Mouse (Mus musculus) lung, postnatal 0 days (tissue): ENCODE results near the gene Rtcb. TPM values are rescaled to one million over a fixed set of nuclear protein-coding genes. Genes with fewer than 3 reads are reported as not detected.

Source experiments
- ATAC-seq: fragments of 200-750 bp; cut with Nextera tagmentation; 2 replicates; pipeline ENCODE4 v1.8.0; 2017; ENCODE audit warnings: moderate library complexity
- DNase-seq: peaks from one replicate; pipeline ENCODE4 v3.0.0-alpha.2; 2016; ENCODE audit warnings: low spot score
- H3K27ac ChIP-seq: fragments of 300-500 bp; sonication (generic); 2 replicates; pipeline ENCODE4 v1.5.1; 2014; ENCODE audit warnings: antibody characterized with exemption, mild to moderate bottlenecking, low read length, mixed read lengths
- H3K27me3 ChIP-seq: fragments of 300-500 bp; sonication (generic); replicated peaks from 2 replicates; pipeline ENCODE4 v1.6.1; 2014; ENCODE audit warnings: low read length, mixed read lengths; ENCODE audit not compliant: insufficient read depth
- H3K36me3 ChIP-seq: fragments of 300-500 bp; sonication (generic); 2 replicates; pipeline ENCODE4 v1.6.1; 2014; ENCODE audit warnings: low read length, mixed read lengths; ENCODE audit not compliant: insufficient read depth
- H3K4me1 ChIP-seq: fragments of 300-500 bp; sonication (generic); 2 replicates; pipeline ENCODE4 v1.6.1; 2014; ENCODE audit warnings: antibody characterized with exemption, low read depth, low read length, mixed read lengths; ENCODE audit not compliant: insufficient read depth
- H3K4me2 ChIP-seq: fragments of 300-500 bp; sonication (generic); replicated peaks from 2 replicates; pipeline ENCODE4 v1.6.1; 2014; ENCODE audit warnings: low read depth, mild to moderate bottlenecking, low read length, moderate library complexity, mixed read lengths
- H3K4me3 ChIP-seq: fragments of 300-500 bp; sonication (generic); 2 replicates; pipeline ENCODE4 v1.5.1; 2014; ENCODE audit warnings: low read depth, low read length
- H3K9ac ChIP-seq: fragments of 300-500 bp; sonication (generic); replicated peaks from 2 replicates; pipeline ENCODE4 v1.6.1; 2014; ENCODE audit warnings: low read depth, mild to moderate bottlenecking
- H3K9me3 ChIP-seq: fragments of 300-500 bp; sonication (generic); 2 replicates; pipeline ENCODE4 v1.6.1; 2016; ENCODE audit warnings: low read length, mixed read lengths
- CTCF ChIP-seq: IDR thresholded peaks from 2 replicates; pipeline ENCODE4 v1.5.1; 2016; ENCODE audit warnings: antibody characterized with exemption, mild to moderate bottlenecking
- EP300 ChIP-seq: IDR thresholded peaks from 2 replicates; pipeline ENCODE4 v1.6.1; 2016; ENCODE audit warnings: antibody characterized with exemption, mild to moderate bottlenecking, control low read depth
- WGBS: fragments of 180-500 bp; shearing (Covaris S2); extraction: QIAGEN DNeasy Blood & Tissue Kit; methylation state at CpG from one replicate; pipeline ENCODE4 v1.1.7; 2014; 5-methylcytosine and 5-hydroxymethylcytosine counted together
- polyA plus RNA-seq: library from polyadenylated mRNA; unstranded; fragments of >200 nt; fragmentation: Nextera tagmentation; extraction: Ambion mirVana; gene quantifications from 2 replicates; pipeline ENCODE4 v1.2.1, GENCODE M21; 2015

Rtcb gene
- polyA plus RNA-seq, 1 experiment from 2014 or later: 100 TPM

GRCm38 (mm10) chr10:85953401-85953800, 4.2 kb downstream of the Rtcb start:
- Histone ChIP-seq H3K27ac (0 out of 2 replicates have a peak overlapping the region, but pooled peaks have one; percentile 10), H3K27me3 (no peaks in the 10 kb centered on the region), H3K9me3 (no peaks in the 10 kb centered on the region), H3K4me1 (peaks cover 9% of the 10 kb centered on the region; the same call in 1 of the 2 replicates), H3K9ac (no peak overlapping the region), H3K4me2 (no peak overlapping the region), H3K36me3 (peaks cover 15% of the 10 kb centered on the region; the same call in 1 of the 2 replicates), H3K4me3 (no peak overlapping the region)
- TF ChIP-seq EP300 (peak; percentile 43), CTCF (no peak)
- DNase-seq (peak; percentile 65), ATAC-seq (peak; percentile 62)
- 42% methylated on average over 3 of the region's 3 CpGs for WGBS

- 81% methylated on average over 6 of the region's 6 CpGs for WGBS
- ATAC-seq (no peak), DNase-seq (no peak)
- peaks cover 18% of the 10 kb centered on the region; the same call in 1 of the 2 replicates for H3K36me3 ChIP-seq
- H3K4me3 ChIP-seq: no peak overlapping the region
- no peaks in the 10 kb centered on the region for H3K9me3 ChIP-seq
- TF ChIP-seq CTCF (no peak), EP300 (no peak)
- H3K4me1 ChIP-seq: peaks cover 7% of the 10 kb centered on the region; the same call in 1 of the 2 replicates
- no peak overlapping the region for H3K4me2 ChIP-seq
- H3K27me3 ChIP-seq: no peaks in the 10 kb centered on the region
- H3K27ac ChIP-seq: no peak overlapping the region
- H3K9ac ChIP-seq: no peak overlapping the region
Observed at GRCm38 (mm10) chr10:85951765-85952443, 5.7 kb downstream of the Rtcb start.

GRCm38 (mm10) chr10:85948483-85949196, 9.0 kb downstream of the Rtcb start:
- Histone ChIP-seq H3K9ac (no peak overlapping the region), H3K9me3 (no peaks in the 10 kb centered on the region), H3K27ac (no peak overlapping the region), H3K4me3 (no peak overlapping the region), H3K36me3 (peaks cover 33% of the 10 kb centered on the region), H3K27me3 (no peaks in the 10 kb centered on the region), H3K4me1 (no peaks in the 10 kb centered on the region), H3K4me2 (no peak overlapping the region)
- ATAC-seq (no peak), DNase-seq (no peak)
- 93% methylated on average over 8 of the region's 8 CpGs for WGBS
- no peak for TF ChIP-seq EP300
- TF ChIP-seq CTCF: no peak

GRCm38 (mm10) chr10:85936280-85936965, 21.2 kb downstream of the Rtcb start:
- DNase-seq: no peak
- Histone ChIP-seq H3K4me2 (no peak overlapping the region), H3K4me3 (no peak overlapping the region), H3K27me3 (no peaks in the 10 kb centered on the region), H3K4me1 (no peaks in the 10 kb centered on the region), H3K9me3 (no peaks in the 10 kb centered on the region), H3K27ac (no peak overlapping the region), H3K36me3 (peaks cover 27% of the 10 kb centered on the region), H3K9ac (no peak overlapping the region)
- WGBS: 97% methylated on average over 6 of the region's 6 CpGs
- TF ChIP-seq EP300: no peak
- TF ChIP-seq CTCF: no peak
- ATAC-seq: no peak

- TF ChIP-seq CTCF (no peak), EP300 (no peak)
- H3K9me3 ChIP-seq: no peaks in the 10 kb centered on the region
- WGBS: 86% methylated on average over 11 of the region's 11 CpGs
- H3K9ac ChIP-seq: no peak overlapping the region
- no peaks in the 10 kb centered on the region; the same call in 1 of the 2 replicates for H3K4me1 ChIP-seq
- H3K4me3 ChIP-seq: no peak overlapping the region
- H3K4me2 ChIP-seq: no peak overlapping the region
- no peak overlapping the region for H3K27ac ChIP-seq
- DNase-seq: no peak
- ATAC-seq: no peak
- H3K36me3 ChIP-seq: no peaks in the 10 kb centered on the region
- peaks cover 5% of the 10 kb centered on the region; the same call in 1 of the 2 replicates for H3K27me3 ChIP-seq
Observed at GRCm38 (mm10) chr10:85929962-85930361, 27.7 kb downstream of the Rtcb start.

- Histone ChIP-seq H3K27ac (no peak overlapping the region), H3K9ac (no peak overlapping the region), H3K36me3 (no peaks in the 10 kb centered on the region), H3K9me3 (no peaks in the 10 kb centered on the region), H3K4me2 (no peak overlapping the region), H3K4me3 (no peak overlapping the region), H3K4me1 (no peaks in the 10 kb centered on the region; the same call in 1 of the 2 replicates), H3K27me3 (peaks cover 5% of the 10 kb centered on the region; the same call in 1 of the 2 replicates)
- ATAC-seq (no peak), DNase-seq (no peak)
- no peak for TF ChIP-seq CTCF
- TF ChIP-seq EP300: no peak
- WGBS: 40% methylated on average over 11 of the region's 11 CpGs
Observed at GRCm38 (mm10) chr10:85929208-85929591, 28.4 kb downstream of the Rtcb start.
